Mouse (Mus musculus) right cerebral cortex, postnatal 36 days (tissue): Measurements from ENCODE around the gene Gtsf2.
"Not testable (repeated sequence)": the region's sequence is repeated elsewhere in the genome, so short reads cannot be mapped to it uniquely, and the experiment has no call there.

Experiments
- DNase-seq, 2 experiments: peaks; one replicate each; pipeline ENCODE4 v3.0.0; 2022; ENCODE audit warnings: low spot score in 2 of 2, mixed read lengths in 1 of 2

Gtsf2 gene

DNA sequence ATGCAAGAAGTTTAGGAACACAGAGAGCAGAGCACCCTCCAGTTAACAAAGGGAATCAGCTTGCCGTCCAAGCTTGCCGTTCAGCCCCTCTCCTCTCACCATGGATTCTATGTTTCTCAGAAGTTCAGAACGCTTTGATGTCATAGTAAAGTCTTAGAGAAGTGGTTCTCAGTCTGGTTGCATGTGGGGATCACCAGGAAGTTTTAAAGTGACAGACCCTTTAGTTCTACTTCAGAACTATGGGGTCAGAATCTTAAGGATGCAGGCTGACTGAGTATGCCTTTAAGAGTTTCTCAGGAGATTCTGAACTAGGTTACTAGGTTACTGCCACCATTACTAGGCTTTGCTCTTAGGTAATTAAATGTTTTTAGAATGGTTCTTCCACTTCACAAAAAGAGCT is at the start of gene Gtsf2:
Gene Gtsf2, minus strand, starts transcription at position 101 of the 400 bp plus-strand sequence.
- no peak for DNase-seq

DNA sequence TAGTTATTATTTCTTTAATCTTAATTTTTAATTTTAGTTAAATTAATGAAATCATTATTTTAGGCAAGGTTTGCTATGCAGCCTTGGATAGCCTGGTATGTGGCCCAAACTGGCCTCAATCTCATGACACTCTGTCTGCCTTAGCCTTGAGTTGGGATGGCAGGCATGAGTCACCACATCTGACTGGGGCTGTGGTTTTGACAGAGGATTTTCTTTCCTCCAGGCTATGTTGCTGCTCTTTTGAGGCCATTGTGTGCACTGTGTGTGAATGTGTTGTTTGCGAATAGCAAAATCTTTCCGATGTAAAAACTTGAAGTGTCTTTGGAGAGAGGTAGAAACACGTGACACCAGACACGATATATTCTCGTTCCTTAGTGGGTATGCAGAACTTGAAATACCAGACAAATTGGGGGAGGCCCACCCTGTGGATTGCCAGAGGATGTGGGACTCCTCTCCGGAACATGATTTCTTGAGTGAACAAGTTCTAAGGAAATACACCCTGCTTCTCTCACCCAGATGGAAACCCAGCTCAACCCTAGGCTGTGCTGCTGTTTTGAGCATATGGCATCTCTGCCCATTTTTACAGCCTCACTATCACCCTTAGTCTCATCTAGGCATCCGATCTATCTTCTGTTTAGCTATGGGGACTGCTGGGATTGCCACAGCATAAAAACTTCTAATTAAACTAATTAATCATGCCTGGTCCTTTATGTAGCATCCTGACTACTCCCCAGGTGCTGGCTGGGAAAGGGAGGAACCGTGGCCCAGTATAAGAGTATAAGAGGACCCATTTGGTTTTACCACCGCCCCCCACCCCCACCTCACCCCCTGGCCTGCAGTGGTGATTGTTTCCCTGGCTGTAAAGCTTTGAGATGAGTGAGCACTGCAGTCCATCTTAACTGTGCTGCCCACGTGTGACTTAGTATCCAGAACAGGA is 48.2 kb upstream of the Gtsf2 start:
- DNase-seq, result no peak

DNA sequence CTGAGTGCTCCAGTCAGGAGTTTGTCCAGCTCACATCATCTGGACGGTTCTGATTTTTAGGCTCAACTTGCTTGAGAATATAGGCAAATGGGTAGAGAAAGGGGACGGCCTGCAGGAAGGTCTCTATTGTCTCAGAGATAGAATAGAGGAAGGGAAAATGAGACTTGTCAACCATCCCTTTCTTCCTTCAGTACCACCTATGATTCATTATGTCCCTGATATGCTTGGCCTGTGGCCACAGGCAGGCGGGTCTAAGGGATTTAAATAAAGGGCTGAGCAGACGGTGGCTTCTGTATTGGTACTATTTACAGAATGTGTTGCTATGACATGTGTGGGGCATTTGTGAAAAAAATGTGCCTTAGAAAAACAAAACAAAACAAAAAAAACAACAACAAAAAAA is 40.1 kb upstream of the Gtsf2 start:
- DNase-seq, result no peak

DNA sequence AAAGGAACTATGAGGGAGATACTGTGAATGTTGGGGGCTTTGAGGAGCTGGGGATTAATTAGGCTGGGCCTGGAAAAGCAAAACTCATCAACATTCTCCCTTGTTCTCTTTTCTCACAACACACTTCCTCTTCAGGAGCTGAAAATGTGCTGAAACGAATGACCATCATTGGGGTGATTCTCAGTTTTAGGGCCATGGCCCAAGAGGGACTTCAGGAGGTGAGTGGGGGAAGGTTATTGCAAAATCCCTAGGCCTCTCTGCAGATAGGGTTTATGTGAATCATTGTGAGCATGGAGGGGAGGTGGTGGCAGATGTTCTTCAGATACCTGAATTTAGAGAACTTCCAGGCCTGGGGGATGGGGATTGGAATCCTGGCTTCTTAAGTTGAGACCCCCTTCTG is 38.4 kb upstream of the Gtsf2 start:
- DNase-seq, result no peak

DNA sequence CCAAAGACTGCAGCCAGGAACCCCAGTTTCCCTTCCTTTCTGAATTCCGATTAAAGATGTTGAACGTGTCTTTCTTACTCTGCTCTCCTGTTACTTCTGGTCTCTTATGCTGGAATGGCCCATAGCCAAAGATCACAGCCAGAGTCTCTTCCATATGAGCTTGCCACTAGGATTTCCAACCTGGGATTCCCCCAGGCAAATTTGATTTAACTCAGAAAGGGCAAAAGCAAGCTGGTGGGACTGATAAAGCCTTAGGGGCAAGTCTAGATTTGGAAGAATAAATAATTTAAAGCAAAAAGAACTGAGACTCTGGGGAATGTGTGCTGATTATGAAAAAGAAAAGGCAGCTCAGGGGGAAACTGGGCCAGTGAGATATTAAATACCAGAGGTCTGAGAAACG is 36.8 kb upstream of the Gtsf2 start:
- no peak for DNase-seq

DNA sequence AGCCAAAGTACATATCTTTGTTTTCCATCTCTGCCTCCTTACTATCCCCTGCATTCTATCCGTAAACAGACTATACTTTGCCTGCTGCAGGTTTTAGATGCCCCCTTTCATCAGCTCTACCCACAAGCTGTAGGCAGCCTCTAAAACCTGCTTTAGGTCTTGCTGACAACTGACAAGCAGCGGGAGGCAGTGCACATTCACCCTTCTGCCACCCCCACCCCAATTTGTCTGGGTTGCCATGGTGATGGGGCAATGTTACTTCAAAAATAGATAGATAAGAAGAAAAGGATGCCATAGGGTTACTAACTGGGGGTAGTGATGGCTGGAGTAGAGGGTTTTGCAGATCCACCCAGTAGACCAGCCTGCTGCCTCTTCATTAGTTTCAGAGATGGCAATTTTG is 36.2 kb upstream of the Gtsf2 start:
- DNase-seq, result no peak

DNA sequence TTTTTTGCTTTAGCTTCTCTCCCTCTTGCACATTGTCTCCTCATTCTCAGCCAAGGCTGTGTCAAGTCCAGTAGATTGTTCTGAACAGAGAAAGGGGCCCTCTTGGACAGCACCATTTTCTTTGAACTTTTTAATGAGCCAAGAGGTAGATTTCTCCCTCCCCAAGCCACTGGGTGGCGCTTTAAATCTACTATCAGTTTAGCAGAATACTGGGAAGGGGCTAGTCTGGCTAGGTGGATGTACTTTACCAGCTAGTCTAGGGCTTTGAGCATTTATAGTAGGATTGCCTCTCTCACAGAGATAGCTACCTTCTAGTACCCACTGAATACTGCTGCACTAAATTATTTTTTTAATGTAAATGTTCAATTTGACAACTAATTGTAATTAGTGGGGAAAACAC is 34.2 kb upstream of the Gtsf2 start:
- DNase-seq, result no peak

DNA sequence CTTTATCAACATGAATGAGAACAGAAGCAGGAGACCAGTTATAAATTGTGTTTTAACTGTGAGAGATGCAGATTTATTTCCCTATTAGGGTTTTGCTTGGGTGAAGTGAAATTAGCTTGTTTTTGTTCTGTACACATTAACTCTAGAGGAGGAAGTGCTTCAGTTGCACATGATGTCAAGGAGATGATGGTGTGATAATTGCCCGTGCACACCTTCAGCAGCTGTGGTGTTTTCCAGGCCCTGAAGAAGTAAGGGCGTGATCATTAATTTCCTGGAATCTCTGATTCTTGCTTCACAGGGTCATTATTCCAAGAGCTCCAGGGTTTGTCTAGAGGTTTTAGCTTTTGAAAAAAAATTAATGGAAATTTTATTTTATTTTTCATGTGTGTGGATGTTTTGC is 31.9 kb upstream of the Gtsf2 start:
- DNase-seq, result no peak

DNA sequence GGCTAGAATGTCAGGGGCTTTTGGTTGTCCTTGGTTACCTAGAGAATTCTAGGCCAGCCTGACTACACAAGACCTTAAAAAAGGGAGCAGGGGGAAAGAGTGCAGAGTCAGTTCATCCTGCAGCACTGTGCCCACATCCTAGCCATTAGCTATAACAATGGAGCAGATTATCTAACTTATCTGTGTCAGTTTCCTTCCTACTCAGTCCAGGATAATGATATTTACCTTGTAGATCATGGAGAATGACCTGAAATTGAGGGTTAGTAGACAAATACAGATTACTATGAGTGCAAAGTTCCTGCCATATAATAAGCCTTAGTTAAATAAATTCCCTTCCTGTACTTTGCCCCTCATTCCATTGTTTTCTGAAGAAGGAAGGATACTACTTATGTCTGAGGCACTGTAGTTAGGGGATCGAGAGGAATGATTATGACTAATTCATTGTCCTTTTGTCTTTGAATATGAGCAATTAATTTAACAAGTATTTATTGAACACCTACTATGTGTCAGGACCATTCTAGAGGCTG is 30.9 kb upstream of the Gtsf2 start:
- no peak for DNase-seq

DNA sequence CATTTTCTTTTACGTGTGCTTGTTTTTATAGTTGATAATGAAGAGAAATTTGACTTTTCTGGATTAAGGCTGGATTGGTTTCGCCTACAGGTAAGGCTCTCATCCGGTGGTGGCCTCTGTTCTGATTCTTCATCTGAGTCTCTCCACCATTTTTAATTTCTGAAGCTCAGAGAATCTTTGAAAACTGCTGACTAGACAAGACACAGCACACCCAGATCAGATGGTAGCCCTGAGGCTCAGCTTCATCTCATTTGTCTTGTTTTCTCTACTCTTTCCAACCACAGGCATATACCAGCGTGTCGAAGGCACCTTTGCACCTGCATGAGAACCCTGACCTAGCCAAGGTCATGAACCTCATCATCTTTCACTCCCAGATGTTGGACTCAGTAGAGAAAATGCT is 25.5 kb upstream of the Gtsf2 start:
- DNase-seq, result no peak

DNA sequence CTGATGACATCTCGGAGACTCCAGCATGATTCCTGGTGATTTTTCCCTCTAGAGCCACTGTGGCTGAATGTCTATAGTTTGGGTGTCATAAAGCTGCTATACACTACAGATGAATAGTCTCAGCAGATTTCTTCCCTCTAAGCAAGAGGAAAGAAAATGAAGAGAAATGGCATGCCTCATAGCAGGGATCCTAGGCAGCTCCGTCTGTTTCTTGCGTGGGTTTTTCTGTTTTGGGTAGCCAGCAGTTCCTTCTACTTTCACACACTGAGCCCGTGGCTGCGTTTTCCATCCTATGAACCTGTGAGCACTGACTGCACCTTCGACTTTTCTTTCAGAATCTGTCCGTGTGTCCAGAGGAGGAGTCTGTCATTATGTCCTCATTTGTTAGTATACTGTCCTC is 24.9 kb upstream of the Gtsf2 start:
- DNase-seq, result peak in 1 of 2 experiments; percentile 26

DNA sequence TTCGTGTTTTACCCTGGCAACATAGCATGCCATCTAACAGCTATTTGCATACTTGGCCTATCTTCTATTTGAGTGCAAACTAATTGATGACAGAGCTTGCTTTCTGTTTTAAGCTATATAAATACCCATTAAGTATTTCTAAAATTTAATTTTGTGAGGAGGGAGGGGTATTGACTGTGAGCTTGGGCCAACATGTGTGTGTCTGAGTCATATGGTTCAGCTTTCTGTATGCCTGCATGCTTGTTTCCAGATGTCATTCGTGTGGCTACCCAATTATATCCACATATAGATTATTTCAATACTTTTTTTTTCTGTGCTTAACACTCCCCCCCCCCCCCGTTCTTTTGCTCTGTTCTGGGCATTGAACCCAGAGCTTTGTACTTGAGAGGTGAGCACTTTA is 24.0 kb upstream of the Gtsf2 start:
- no peak for DNase-seq

DNA sequence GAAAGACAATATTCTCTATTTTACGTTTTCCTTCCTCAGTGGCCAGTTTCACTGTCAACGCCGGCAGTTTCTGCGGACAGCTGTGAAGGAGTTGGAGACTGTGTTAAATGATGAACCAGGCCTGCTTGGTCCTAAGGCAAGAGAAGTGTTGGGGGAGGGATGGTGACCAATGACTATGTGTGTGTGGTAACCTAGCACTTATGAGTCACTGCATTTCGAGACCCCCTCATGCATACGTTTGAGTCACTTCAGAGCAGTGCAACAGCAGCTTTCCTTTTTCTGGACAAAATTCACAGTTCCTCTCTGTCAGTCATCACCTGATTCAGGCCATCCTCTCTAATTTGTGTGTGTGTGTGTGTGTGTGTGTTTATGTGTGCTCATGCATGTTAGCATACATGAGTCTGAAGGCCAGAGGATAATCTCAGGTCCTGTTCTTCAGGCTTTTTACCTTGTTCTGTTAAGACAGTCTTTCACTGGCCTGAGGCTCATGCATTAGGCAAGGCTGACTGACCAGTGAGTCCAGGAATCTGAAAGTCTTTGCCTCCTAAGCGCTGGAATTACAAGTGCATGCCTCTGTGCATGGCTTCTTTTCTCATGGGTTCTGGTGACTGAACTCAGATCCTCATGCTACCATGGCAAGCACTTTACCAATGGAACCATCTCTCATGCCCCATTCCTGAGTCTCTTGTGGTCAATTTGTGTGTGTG is 23.4 kb upstream of the Gtsf2 start:
- DNase-seq, result no peak

DNA sequence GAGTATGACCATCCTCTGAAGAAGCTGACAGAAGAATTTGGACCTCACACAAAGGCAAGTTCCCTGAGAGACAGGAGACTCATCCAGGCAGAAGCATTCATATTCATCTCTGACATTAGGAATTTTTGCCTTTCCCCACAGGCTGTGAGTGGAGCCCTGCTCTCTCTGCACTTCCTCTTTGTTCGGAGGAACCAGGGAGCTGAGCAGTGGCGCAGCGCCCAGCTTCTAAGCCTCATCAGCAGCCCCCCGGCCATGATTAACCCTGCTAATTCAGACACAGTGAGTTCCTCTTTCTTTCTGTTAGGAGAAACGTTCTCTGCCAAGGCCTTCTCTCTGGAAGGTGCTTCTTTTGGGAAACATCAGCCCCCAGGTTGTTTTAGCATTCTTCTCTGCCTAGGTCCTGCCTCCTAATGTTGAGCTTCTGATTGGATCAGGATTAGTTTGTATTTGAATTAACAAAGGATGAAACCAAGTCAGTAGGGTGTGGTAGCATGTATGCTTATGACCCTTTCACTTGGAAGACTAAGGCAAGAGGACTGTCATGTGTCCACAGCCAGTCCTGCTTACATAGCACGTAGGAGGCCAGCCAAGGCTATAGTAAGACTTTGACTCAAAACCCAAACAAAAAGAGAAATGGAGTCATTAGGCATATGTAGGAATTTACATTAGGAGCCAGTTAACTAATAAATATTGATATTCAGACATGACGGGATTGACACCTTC is 14.4 kb upstream of the Gtsf2 start:
- DNase-seq, result no peak

DNA sequence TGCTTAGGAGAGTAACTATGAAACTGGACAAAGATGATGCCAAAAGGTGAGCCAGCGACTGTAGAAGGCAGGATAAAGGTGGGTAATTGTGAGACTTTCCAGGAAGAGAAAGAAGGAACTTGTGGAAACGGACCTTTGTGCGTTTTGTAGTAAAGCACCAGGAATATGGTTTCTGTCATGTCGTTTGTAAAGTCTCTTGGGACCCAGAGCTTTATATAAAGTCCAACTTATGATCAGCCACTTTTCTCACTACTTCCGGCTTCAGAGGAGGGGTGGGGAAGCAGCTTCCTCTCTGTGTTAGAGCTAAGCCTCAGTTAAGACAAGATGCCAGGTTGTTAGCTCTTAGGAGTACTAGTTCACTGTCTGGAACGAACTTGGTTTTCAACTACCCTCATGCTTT is 6.2 kb upstream of the Gtsf2 start:
- DNase-seq, result no peak

DNA sequence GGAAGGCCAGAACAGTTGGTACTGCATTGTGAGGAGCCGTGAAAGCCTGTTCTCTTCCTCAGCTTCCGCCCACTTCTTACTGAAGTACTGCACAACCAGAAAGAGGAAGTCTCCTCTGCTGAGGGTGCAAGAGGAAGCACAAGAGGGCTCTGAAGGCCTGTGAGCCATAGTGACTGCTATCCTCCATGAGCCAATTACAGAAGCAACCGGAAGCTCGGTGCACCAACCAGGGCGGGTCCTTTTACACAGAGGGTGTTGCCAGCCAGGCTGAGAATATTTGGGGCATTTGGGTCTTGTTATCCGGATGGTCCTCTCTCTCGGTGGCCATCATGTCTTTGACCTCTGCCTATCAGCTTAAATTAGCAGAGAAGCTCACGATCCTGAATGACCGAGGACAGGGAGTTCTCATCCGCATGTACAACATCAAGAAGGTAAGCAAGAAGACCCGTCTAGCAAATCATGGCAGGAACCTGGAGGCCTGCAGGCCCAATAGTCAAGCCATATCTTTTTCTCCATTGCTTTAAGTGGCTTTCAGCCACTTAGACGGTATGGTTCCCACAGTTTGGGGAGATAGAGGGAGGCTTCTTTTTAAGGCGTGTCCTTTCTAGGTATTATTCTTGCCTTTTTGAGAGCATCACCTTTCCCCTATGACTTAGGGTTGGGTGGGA is 5.4 kb upstream of the Gtsf2 start, which contains the start of gene Nckap1l:
Gene Nckap1l, plus strand, starts transcription at position 244 of the 668 bp plus-strand sequence.
- DNase-seq, result peak in 1 of 2 experiments; percentile 34

DNA sequence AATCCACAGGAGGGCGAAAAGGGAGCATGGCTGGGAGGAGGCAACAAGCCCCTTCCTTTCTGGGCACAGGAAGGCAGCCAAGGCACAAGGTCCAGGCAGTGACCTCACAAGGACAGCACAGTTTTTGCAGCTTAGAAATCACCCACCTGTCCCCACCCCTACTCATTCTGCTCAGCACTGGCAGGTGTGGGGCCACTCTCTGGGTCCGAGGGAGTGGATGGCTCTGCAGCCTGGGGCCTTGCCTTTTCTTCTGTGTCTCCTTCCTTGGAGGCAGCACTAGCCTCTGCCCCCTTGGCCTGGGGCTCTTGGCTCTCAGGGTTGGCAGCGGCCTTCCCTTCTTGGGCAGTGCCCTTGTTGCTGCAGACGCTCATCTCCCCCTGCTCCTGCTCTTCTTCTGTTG is 2.3 kb downstream of the Gtsf2 start:
- not testable (repeated sequence) for DNase-seq

DNA sequence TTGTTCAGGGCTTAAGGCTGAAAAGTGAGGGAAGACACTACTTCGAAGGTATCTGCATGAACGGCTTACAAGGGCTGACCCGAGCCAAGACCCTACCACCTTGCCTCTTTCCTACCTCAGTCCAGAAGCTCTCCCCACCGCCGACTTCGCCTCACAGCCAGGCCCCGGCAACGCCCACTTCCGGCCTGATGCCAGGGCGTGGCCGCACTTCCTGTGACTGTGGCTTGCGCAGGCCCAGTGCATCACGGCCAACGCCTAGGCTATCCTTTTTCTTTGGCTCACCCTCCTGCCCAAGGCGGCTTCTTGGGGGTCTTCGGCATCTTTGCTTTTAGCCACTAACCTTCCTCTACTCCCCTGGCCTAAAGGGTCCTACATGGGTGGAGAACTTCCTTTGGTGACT is 18.0 kb downstream of the Gtsf2 start, which contains the start of gene Gtsf1:
Gene Gtsf1, minus strand, starts transcription at position 230 of the 400 bp plus-strand sequence.
- no peak for DNase-seq

DNA sequence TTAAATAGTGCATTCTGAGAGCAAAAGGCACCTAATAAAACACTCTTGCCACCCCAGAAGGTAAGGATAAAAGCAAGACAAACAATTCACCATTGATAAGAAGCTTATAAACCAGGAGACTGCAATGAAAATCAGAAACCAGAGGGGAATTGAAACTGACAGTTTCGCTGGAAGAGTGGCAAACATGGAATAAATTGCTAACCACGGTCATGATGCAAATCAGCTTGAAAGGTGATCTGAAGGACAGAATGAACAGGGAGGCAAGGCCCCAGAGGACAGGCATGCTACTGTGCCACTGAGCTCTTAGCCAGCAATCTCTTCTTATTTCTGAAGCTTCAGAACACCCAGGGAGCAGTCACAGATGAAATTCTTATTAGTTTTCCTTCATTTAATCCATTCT is 21.3 kb downstream of the Gtsf2 start:
- no peak for DNase-seq

DNA sequence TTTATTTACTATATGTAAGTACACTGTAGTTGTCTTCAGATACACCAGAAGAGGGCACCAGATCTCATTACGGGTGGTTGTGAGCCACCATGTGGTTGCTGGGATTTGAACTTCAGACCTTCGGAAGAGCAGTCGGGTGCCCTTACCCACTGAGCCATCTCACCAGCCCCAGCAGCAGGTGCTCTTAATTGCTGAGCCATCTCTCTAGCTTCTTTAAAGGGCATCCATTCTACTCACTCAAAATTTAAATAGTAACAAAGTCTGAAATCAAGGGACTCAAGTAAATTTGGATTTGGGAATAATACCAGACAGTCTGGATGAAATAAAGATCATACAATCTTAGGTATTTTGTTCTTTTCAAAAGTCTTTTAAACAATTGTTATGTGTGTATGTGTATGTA is 42.7 kb downstream of the Gtsf2 start:
- DNase-seq, result not testable (repeated sequence)

DNA sequence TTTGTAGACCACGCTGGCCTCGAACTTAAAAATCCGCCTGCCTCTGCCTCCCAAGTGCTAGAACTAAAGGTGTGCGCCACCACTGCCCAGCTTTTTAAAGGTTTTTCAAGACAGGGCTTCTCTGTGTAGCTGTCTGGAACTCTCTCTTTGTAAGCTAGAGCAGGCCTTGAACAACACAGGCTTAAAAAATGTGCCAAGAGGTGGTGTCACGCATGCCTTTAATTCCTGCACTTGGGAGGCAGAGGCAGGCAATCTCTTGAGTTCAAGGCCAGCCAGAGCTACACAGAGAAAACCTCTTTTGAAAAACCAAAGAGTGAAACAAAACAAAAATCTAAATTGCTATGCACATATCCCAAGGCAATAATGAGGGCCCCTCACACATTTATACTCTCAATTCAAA is 46.9 kb downstream of the Gtsf2 start:
- no peak for DNase-seq
